In genomic region chr2:141312136-141312948, GRCm38 (mm10) we compare ENCODE assay signal across 12 mouse cellular contexts.
A peak's percentile ranks its signal among the peaks of the same experiment; 100 is the strongest.
DNase-seq lines count a peak whose midpoint lies in the region; ATAC-seq and TF ChIP-seq lines count a peak whose summit lies in the region.
"Had no signal": no experiment of that assay in that cellular context is flagged by ENCODE, and none has a peak within 500 bp of the region (broad histone marks: within the 10 kb centered on the region; RNA-seq: fewer than 3 reads in every experiment).

No protein-coding gene starts in this region.

- 28% methylated on average over 10 of the region's 10 CpGs for WGBS in heart, postnatal 0 days
- 40% methylated on average over 10 of the region's 10 CpGs for WGBS in embryonic facial prominence, embryonic 14.5 days
- 81% methylated on average over 10 of the region's 10 CpGs for WGBS in limb, embryonic 10.5 days
- WGBS in neural tube, embryonic 13.5 days = 35% methylated on average over 10 of the region's 10 CpGs

- no peak for DNase-seq in heart, postnatal 0 days (ENCODE audit: low spot score)
- no peak for DNase-seq in heart, postnatal 25 days (ENCODE audit: low spot score)
- peak; percentile 85 for DNase-seq in embryonic facial prominence, embryonic 14.5 days (ENCODE audit: low spot score)
- DNase-seq in limb, embryonic 10.5 days (ENCODE audit: low spot score) = no peak
- DNase-seq in right cerebral cortex, postnatal 36 days (ENCODE audit: low spot score in 2 of 2) = no peak
- no peak for DNase-seq in left cerebral cortex, adult 9 months (ENCODE audit: low spot score in 2 of 2)
- DNase-seq: right cerebral cortex, postnatal 25 days had no signal

- no peaks in the 10 kb centered on the region for H3K4me1 ChIP-seq in heart, postnatal 0 days (ENCODE audit: control insufficient read depth, insufficient read depth)
- 0 out of 2 replicates have a peak, but pooled peaks cover 6% of the 10 kb centered on the region for H3K4me1 ChIP-seq in embryonic facial prominence, embryonic 14.5 days (ENCODE audit: control insufficient read depth, insufficient read depth, low read length)
- H3K4me1 ChIP-seq in limb, embryonic 10.5 days = peaks cover 5% of the 10 kb centered on the region; the same call in 1 of the 2 replicates
- 0 out of 2 replicates have a peak, but pooled peaks cover 6% of the 10 kb centered on the region for H3K4me1 ChIP-seq in neural tube, embryonic 13.5 days (replicated peaks)
- H3K4me1 ChIP-seq: liver, embryonic 12.5 days; megakaryocyte, embryonic 14.5 days had no signal

- no peaks in the 10 kb centered on the region for H3K27me3 ChIP-seq in heart, postnatal 0 days (ENCODE audit: control insufficient read depth, insufficient read depth, low read length)
- H3K27me3 ChIP-seq in embryonic facial prominence, embryonic 14.5 days (replicated peaks; ENCODE audit: control insufficient read depth, insufficient read depth, low read length) = no peaks in the 10 kb centered on the region
- no peaks in the 10 kb centered on the region for H3K27me3 ChIP-seq in limb, embryonic 10.5 days (ENCODE audit: low read depth, poor library complexity, severe bottlenecking)
- no peaks in the 10 kb centered on the region for H3K27me3 ChIP-seq in neural tube, embryonic 13.5 days
- H3K27me3 ChIP-seq: CH12.LX; liver, embryonic 12.5 days; megakaryocyte, embryonic 14.5 days had no signal

- TF ChIP-seq EP300 in heart, postnatal 0 days (IDR thresholded peaks at IDR 0.05; ENCODE audit: low read depth) = no peak

- no peak overlapping the region for H3K4me3 ChIP-seq in heart, postnatal 0 days (ENCODE audit: low read depth, low read length)
- H3K4me3 ChIP-seq in embryonic facial prominence, embryonic 14.5 days (ENCODE audit: low read depth, low read length) = no peak overlapping the region
- no peak overlapping the region for H3K4me3 ChIP-seq in limb, embryonic 10.5 days
- H3K4me3 ChIP-seq in neural tube, embryonic 13.5 days = no peak overlapping the region
- H3K4me3 ChIP-seq: liver, embryonic 12.5 days; megakaryocyte, embryonic 14.5 days had no signal

- TF ChIP-seq CTCF in heart, postnatal 0 days (IDR thresholded peaks at IDR 0.05; ENCODE audit: low read depth) = no peak

- no peak overlapping the region for H3K9ac ChIP-seq in heart, postnatal 0 days (replicated peaks; ENCODE audit: low read depth, low read length)
- no peak overlapping the region for H3K9ac ChIP-seq in embryonic facial prominence, embryonic 14.5 days (ENCODE audit: low read depth, low read length)
- H3K9ac ChIP-seq in neural tube, embryonic 13.5 days = no peak overlapping the region
- H3K9ac ChIP-seq: liver, embryonic 12.5 days had no signal

- H3K36me3 ChIP-seq in heart, postnatal 0 days (replicated peaks; ENCODE audit: control insufficient read depth, insufficient read depth, low read length) = no peaks in the 10 kb centered on the region
- no peaks in the 10 kb centered on the region for H3K36me3 ChIP-seq in embryonic facial prominence, embryonic 14.5 days (ENCODE audit: control insufficient read depth, insufficient read depth, low read length)
- no peaks in the 10 kb centered on the region for H3K36me3 ChIP-seq in limb, embryonic 10.5 days
- H3K36me3 ChIP-seq in neural tube, embryonic 13.5 days = no peaks in the 10 kb centered on the region
- H3K36me3 ChIP-seq: liver, embryonic 12.5 days had no signal

- H3K9me3 ChIP-seq in heart, postnatal 0 days (replicated peaks; ENCODE audit: control insufficient read depth, low read length) = no peaks in the 10 kb centered on the region
- no peaks in the 10 kb centered on the region for H3K9me3 ChIP-seq in embryonic facial prominence, embryonic 14.5 days (ENCODE audit: control insufficient read depth, low read length)
- no peaks in the 10 kb centered on the region for H3K9me3 ChIP-seq in limb, embryonic 10.5 days (replicated peaks)
- H3K9me3 ChIP-seq in neural tube, embryonic 13.5 days = no peaks in the 10 kb centered on the region
- H3K9me3 ChIP-seq: liver, embryonic 12.5 days had no signal

- intact Hi-C loops in heart, postnatal 25 days (cut with DNase I) = no loop called here

- 0 out of 2 replicates have a peak overlapping the region, but pooled peaks have one; percentile 3 for H3K4me2 ChIP-seq in heart, postnatal 0 days (ENCODE audit: low read depth, low read length)
- H3K4me2 ChIP-seq in embryonic facial prominence, embryonic 14.5 days (ENCODE audit: low read depth, low read length) = no peak overlapping the region
- peak overlapping the region; percentile 4; the same call in 1 of the 2 replicates for H3K4me2 ChIP-seq in neural tube, embryonic 13.5 days
- H3K4me2 ChIP-seq: liver, embryonic 12.5 days had no signal

- ATAC-seq in heart, postnatal 0 days (ENCODE audit: insufficient read depth, low read depth) = no peak
- peak; percentile 92 for ATAC-seq in embryonic facial prominence, embryonic 14.5 days (ENCODE audit: low read depth)
- ATAC-seq in neural tube, embryonic 13.5 days (ENCODE audit: low read depth) = peak; percentile 92
- no peak for ATAC-seq in CD4-positive, CD25-positive, alpha-beta regulatory T cell, adult 4 months
- ATAC-seq: liver, embryonic 12.5 days had no signal

- H3K27ac ChIP-seq in heart, postnatal 0 days (ENCODE audit: low read depth) = no peak overlapping the region
- no peak overlapping the region for H3K27ac ChIP-seq in embryonic facial prominence, embryonic 14.5 days (replicated peaks; ENCODE audit: low read depth, low read length)
- 0 out of 2 replicates have a peak overlapping the region, but pooled peaks have one; percentile 42 for H3K27ac ChIP-seq in limb, embryonic 10.5 days
- H3K27ac ChIP-seq in neural tube, embryonic 13.5 days (replicated peaks) = no peak overlapping the region
- H3K27ac ChIP-seq: liver, embryonic 12.5 days had no signal

Comparison
In these comparisons a context has a peak if more than half of its experiments do, and no peak if none do; other contexts are left out.
1. ATAC-seq: peak in embryonic facial prominence, embryonic 14.5 days (single experiment) and neural tube, embryonic 13.5 days (single experiment); none in heart, postnatal 0 days (single experiment) and CD4-positive, CD25-positive, alpha-beta regulatory T cell, adult 4 months (single experiment).